In the genomic region with DNA sequence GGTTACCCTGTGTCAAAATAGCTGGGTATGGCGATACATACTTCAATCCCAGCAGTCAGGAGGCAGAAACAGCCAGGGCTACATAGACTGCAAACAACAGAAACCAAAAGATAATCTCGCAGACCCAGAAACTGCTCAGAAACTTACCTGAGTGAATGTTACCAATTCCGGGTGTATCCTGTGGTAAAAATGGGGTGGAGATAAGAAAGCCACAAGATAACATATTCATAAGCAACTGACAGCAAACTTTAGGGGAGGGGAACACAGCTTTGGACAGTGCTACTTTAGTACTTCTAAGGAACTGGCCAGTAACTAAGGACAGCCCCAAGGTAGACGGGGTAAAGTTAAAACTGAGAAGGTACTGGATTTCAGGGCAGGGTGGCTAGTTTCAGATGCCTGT, we compare ENCODE assay signal across 37 mouse cellular contexts. TPM values are rescaled to one million over a fixed set of nuclear protein-coding genes. Genes with fewer than 3 reads are reported as not detected.
DNase-seq lines count a peak whose midpoint lies in the region; ATAC-seq and TF ChIP-seq lines count a peak whose summit lies in the region.
"Had no signal": no experiment of that assay in that cellular context is flagged by ENCODE, and none has a peak within 500 bp of the region (broad histone marks: within the 10 kb centered on the region; RNA-seq: fewer than 3 reads in every experiment).

No protein-coding gene starts in this region.

- DNase-seq in CD4-positive helper T cell, adult 2 months (ENCODE audit: low read depth, low spot score) = peak; percentile 59
- DNase-seq in induced T-regulatory cell, adult 2 months (ENCODE audit: low read depth) = peak; percentile 72
- no peak for DNase-seq in layer of hippocampus, adult 8-10 months (ENCODE audit: low spot score in 2 of 2)
- no peak for DNase-seq in cerebellum, postnatal 14 days
- no peak for DNase-seq in heart, postnatal 25 days (ENCODE audit: low spot score)
- no peak for DNase-seq in gastrocnemius, adult 8-10 months (ENCODE audit: low spot score in 2 of 2)
- DNase-seq: adrenal gland, adult 8-10 months; cerebellum, postnatal 36 days; embryo, embryonic 11 days; gastrocnemius, adult 2 months; heart, postnatal 14 days; kidney, adult 8-10 months; kidney, postnatal 14 days; lung, embryonic 14.5 days; lung, postnatal 14 days had no signal

- no peak overlapping the region for H3K4me2 ChIP-seq in liver, embryonic 16.5 days (ENCODE audit: low read depth, low read length)
- H3K4me2 ChIP-seq: embryonic facial prominence, embryonic 12.5 days; heart, embryonic 13.5 days; intestine, embryonic 15.5 days; lung, embryonic 14.5 days; midbrain, embryonic 13.5 days; neural tube, embryonic 13.5 days; stomach, embryonic 15.5 days had no signal

- peaks cover 63% of the 10 kb centered on the region for H3K36me3 ChIP-seq in ES-Bruce4 (ENCODE audit: control insufficient read depth, insufficient read depth, low read length, poor library complexity, severe bottlenecking)
- peaks cover 43% of the 10 kb centered on the region for H3K36me3 ChIP-seq in liver, embryonic 16.5 days (ENCODE audit: control insufficient read depth, insufficient read depth)

- no peak for ATAC-seq in liver, embryonic 16.5 days (ENCODE audit: low read depth)
- ATAC-seq: forebrain, embryonic 14.5 days; hindbrain, embryonic 16.5 days; intestine, embryonic 15.5 days; midbrain, embryonic 13.5 days had no signal

- H3K4me3 ChIP-seq in ES-Bruce4 (ENCODE audit: low read depth, low read length) = no peak overlapping the region
- H3K4me3 ChIP-seq in liver, embryonic 16.5 days (ENCODE audit: low read depth, low read length) = no peak overlapping the region
- H3K4me3 ChIP-seq: embryonic facial prominence, embryonic 12.5 days; gastrocnemius, adult 2 months; heart, embryonic 13.5 days; intestine, embryonic 15.5 days; left cerebral cortex, adult 2 months; midbrain, embryonic 13.5 days; neural tube, embryonic 13.5 days; stomach, embryonic 15.5 days had no signal

- no peak for TF ChIP-seq EP300 in ES-Bruce4 (IDR thresholded peaks at IDR 0.05; ENCODE audit: insufficient read depth, low read depth, low read length)

- intact Hi-C loops in heart, postnatal 25 days (cut with DNase I) = no loop called here

- H3K9ac ChIP-seq in ES-Bruce4 (ENCODE audit: low read depth, poor library complexity, severe bottlenecking) = no peak overlapping the region
- H3K9ac ChIP-seq in liver, embryonic 16.5 days (ENCODE audit: low read depth, low read length) = no peak overlapping the region
- H3K9ac ChIP-seq: embryonic facial prominence, embryonic 12.5 days; heart, embryonic 13.5 days; intestine, embryonic 15.5 days; lung, embryonic 14.5 days; midbrain, embryonic 13.5 days; neural tube, embryonic 13.5 days; stomach, embryonic 15.5 days had no signal

- H3K27me3 ChIP-seq in ES-Bruce4 (ENCODE audit: control insufficient read depth, insufficient read depth, low read length, poor library complexity, severe bottlenecking) = no peaks in the 10 kb centered on the region
- H3K27me3 ChIP-seq in liver, embryonic 16.5 days (ENCODE audit: control insufficient read depth, insufficient read depth, low read depth, low read length) = no peaks in the 10 kb centered on the region
- H3K27me3 ChIP-seq: embryonic facial prominence, embryonic 12.5 days; heart, embryonic 13.5 days; intestine, embryonic 15.5 days; midbrain, embryonic 13.5 days; neural tube, embryonic 13.5 days; stomach, embryonic 15.5 days had no signal

- H3K9me3 ChIP-seq in ES-Bruce4 (replicated peaks; ENCODE audit: control insufficient read depth, insufficient read depth, low read length, poor library complexity, severe bottlenecking) = no peaks in the 10 kb centered on the region
- H3K9me3 ChIP-seq in liver, embryonic 16.5 days (replicated peaks; ENCODE audit: control insufficient read depth, low read length) = no peaks in the 10 kb centered on the region
- H3K9me3 ChIP-seq: embryonic facial prominence, embryonic 12.5 days; heart, embryonic 13.5 days; intestine, embryonic 15.5 days; midbrain, embryonic 13.5 days; neural tube, embryonic 13.5 days; stomach, embryonic 15.5 days had no signal

- H3K4me1 ChIP-seq in ES-Bruce4 (ENCODE audit: control insufficient read depth, insufficient read depth, low read length) = no peaks in the 10 kb centered on the region
- H3K4me1 ChIP-seq in liver, embryonic 16.5 days (ENCODE audit: control insufficient read depth, low read depth, low read length) = peaks cover 34% of the 10 kb centered on the region

- no peak for TF ChIP-seq CTCF in ES-Bruce4 (IDR thresholded peaks at IDR 0.05; ENCODE audit: low read depth, low read length)

- 24% methylated on average over 4 of the region's 4 CpGs for WGBS in liver, embryonic 16.5 days (ENCODE audit: insufficient replicate concordance)

- TF ChIP-seq POLR2A in ES-Bruce4 (IDR thresholded peaks at IDR 0.05; ENCODE audit: insufficient read depth, low read length) = no peak

- 0 out of 2 replicates have a peak overlapping the region, but pooled peaks have one; percentile 12 for H3K27ac ChIP-seq in ES-Bruce4 (ENCODE audit: insufficient read depth, low read length)
- peak overlapping the region; percentile 12; the same call in 1 of the 2 replicates for H3K27ac ChIP-seq in liver, embryonic 16.5 days (ENCODE audit: low read length)
- H3K27ac ChIP-seq: embryonic facial prominence, embryonic 12.5 days; gastrocnemius, adult 2 months; heart, embryonic 13.5 days; intestine, embryonic 15.5 days; left cerebral cortex, adult 2 months; midbrain, embryonic 13.5 days; neural tube, embryonic 13.5 days; stomach, embryonic 15.5 days had no signal

RNA-seq across cellular contexts. Expression of gene Trappc4, which starts 4.9 kb away (rescaled TPM):
- 83.0 and 89.8 TPM in 2 replicates for polyA plus RNA-seq in ES-Bruce4 (2011; ENCODE audit: insufficient read depth, insufficient read length, low read depth, missing spikeins)
- 42.8 and 46.3 TPM in 2 replicates for polyA plus RNA-seq in liver, embryonic 16.5 days (2015; fragmentation: Nextera tagmentation; extraction: Ambion mirVana)
- total RNA-seq in layer of hippocampus, adult 8-10 months (2022) = 10 to 100 TPM; 63.7 to 73.0 (median 68.9) TPM
- 10 to 100 TPM; 34.9 to 35.1 TPM for total RNA-seq in heart, postnatal 25 days (2021)
- total RNA-seq in gastrocnemius, adult 8-10 months (2022) = 10 to 100 TPM; 17.5 to 23.0 (median 19.5) TPM

RNA-seq across cellular contexts. Expression of gene Rps25, which starts 5.4 kb away (rescaled TPM):
- 4,348 and 4,428 TPM in 2 replicates for polyA plus RNA-seq in ES-Bruce4 (2011; ENCODE audit: insufficient read depth, insufficient read length, low read depth, missing spikeins)
- polyA plus RNA-seq in liver, embryonic 16.5 days (2015; fragmentation: Nextera tagmentation; extraction: Ambion mirVana) = 791 and 928 TPM in 2 replicates
- 100 to 1,000 TPM; 739 to 859 (median 825) TPM for total RNA-seq in layer of hippocampus, adult 8-10 months (2022)
- total RNA-seq in heart, postnatal 25 days (2021) = 100 to 1,000 TPM; 745 to 824 TPM
- total RNA-seq in gastrocnemius, adult 8-10 months (2022) = 100 to 1,000 TPM; 854 to 938 (median 914) TPM

RNA-seq across cellular contexts. Expression of gene Ccdc84, which starts 6.1 kb away (rescaled TPM):
- polyA plus RNA-seq in ES-Bruce4 (2011; ENCODE audit: insufficient read depth, insufficient read length, low read depth, missing spikeins) = 13.7 and 14.3 TPM in 2 replicates
- 12.2 and 16.3 TPM in 2 replicates for polyA plus RNA-seq in liver, embryonic 16.5 days (2015; fragmentation: Nextera tagmentation; extraction: Ambion mirVana)
- total RNA-seq in layer of hippocampus, adult 8-10 months (2022) = 10 to 100 TPM; 21.1 to 24.9 (median 23.4) TPM
- 1 to 10 TPM; 7.2 to 8.0 TPM for total RNA-seq in heart, postnatal 25 days (2021)
- total RNA-seq in gastrocnemius, adult 8-10 months (2022) = 1 to 10 TPM; 1.6 to 4.5 (median 3.4) TPM

RNA-seq across cellular contexts. Expression of gene Slc37a4, which starts 15.7 kb away (rescaled TPM):
- polyA plus RNA-seq in ES-Bruce4 (2011; ENCODE audit: insufficient read depth, insufficient read length, low read depth, missing spikeins) = 7.7 and 8.1 TPM in 2 replicates
- polyA plus RNA-seq in liver, embryonic 16.5 days (2015; fragmentation: Nextera tagmentation; extraction: Ambion mirVana) = 65.1 and 81.4 TPM in 2 replicates
- total RNA-seq in layer of hippocampus, adult 8-10 months (2022) = 10 to 100 TPM; 24.0 to 29.5 (median 28.1) TPM
- 10 to 100 TPM; 25.5 to 27.9 TPM for total RNA-seq in heart, postnatal 25 days (2021)
- total RNA-seq in gastrocnemius, adult 8-10 months (2022) = 100 to 1,000 TPM in 3 of 4 experiments, 10 to 100 TPM in 1; 96.0 to 131 (median 127) TPM

RNA-seq across cellular contexts. Expression of gene Foxr1, which starts 28.6 kb away (rescaled TPM):
- polyA plus RNA-seq in ES-Bruce4 (2011; ENCODE audit: insufficient read depth, insufficient read length, low read depth, missing spikeins) = 1.3 and 1.8 TPM in 2 replicates
- not detected in 2 replicates for polyA plus RNA-seq in liver, embryonic 16.5 days (2015; fragmentation: Nextera tagmentation; extraction: Ambion mirVana)
- total RNA-seq in layer of hippocampus, adult 8-10 months (2022) = not detected
- total RNA-seq in heart, postnatal 25 days (2021) = not detected
- total RNA-seq in gastrocnemius, adult 8-10 months (2022) = not detected
- total RNA-seq: adrenal gland, adult 8-10 months; adrenal gland, postnatal 4 days; gastrocnemius, adult 2 months; heart, adult 8-10 months; heart, postnatal 14 days; layer of hippocampus, adult 18-20 months; layer of hippocampus, postnatal 14 days; left cerebral cortex, adult 2 months; left cerebral cortex, postnatal 25 days had no signal
- polyA plus RNA-seq: C2C12; cerebellum, adult 2 months; embryonic facial prominence, embryonic 12.5 days; forebrain, embryonic 14.5 days; frontal cortex, adult 2 months; heart, embryonic 13.5 days; hindbrain, embryonic 11.5 days; hindbrain, embryonic 16.5 days; intestine, embryonic 15.5 days; limb, embryonic 14.5 days; lung, embryonic 14.5 days; midbrain, embryonic 13.5 days; neural tube, embryonic 13.5 days; small intestine, adult 2 months; stomach, embryonic 15.5 days had no signal

Comparison
In these comparisons a context has a peak if more than half of its experiments do, and no peak if none do; other contexts are left out.
1. DNase-seq: peak in CD4-positive helper T cell, adult 2 months (single experiment) and induced T-regulatory cell, adult 2 months (single experiment); none in layer of hippocampus, adult 8-10 months (0 of 2), cerebellum, postnatal 14 days (0 of 2), heart, postnatal 25 days (single experiment) and gastrocnemius, adult 8-10 months (0 of 2).